Mouse (Mus musculus): ENCODE measurements around the gene Tnfrsf22. TPM values are rescaled to one million over a fixed set of nuclear protein-coding genes. Genes with fewer than 3 reads are reported as not detected.

Tnfrsf22 gene
- total RNA-seq, 2 experiments from 2014 or later = 2.2 to 2.3 TPM

DNA sequence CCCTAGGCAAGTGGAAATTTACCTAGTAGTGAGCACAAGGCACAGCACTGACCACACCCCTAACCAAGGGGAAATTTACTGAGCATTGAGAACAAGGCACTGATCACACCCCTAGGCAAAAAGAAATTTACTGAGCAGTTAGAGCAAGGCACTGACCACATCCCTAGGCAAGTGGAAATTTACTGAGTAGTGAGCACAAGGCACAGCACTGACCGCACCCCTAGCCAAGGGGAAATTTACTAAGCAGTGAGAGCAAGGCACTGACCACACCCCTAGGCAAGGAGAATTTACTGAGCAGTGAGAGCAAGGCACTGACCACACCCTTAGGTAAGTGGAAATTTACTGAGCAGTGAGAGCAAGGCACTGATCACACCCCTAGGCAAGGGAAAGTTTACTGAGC lies 12.8 kb downstream of the Tnfrsf22 start:
- no peak for DNase-seq (ENCODE audit: extremely low spot score in 1 of 2, low spot score in 1 of 2)

DNA sequence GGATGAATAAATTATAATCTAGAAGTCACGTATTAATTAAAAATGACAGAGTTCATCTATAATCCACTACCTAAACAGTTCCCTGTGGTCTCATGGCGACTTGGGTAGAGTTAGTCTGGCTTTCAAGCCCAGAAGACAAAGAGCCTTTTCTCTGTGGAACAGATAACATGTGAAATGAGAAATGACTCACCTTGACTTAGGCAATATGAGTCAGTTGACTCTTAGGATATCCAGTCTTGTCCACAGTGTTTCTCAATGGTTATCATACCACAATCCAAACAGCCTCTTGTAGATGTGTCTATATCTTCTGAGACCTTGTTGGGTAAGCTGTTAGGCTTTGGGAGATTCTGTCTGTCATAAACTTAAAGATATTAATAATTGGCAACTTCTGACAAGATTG lies 18.0 kb downstream of the Tnfrsf22 start:
- DNase-seq (ENCODE audit: extremely low spot score in 1 of 2, low spot score in 1 of 2) = no peak

DNA sequence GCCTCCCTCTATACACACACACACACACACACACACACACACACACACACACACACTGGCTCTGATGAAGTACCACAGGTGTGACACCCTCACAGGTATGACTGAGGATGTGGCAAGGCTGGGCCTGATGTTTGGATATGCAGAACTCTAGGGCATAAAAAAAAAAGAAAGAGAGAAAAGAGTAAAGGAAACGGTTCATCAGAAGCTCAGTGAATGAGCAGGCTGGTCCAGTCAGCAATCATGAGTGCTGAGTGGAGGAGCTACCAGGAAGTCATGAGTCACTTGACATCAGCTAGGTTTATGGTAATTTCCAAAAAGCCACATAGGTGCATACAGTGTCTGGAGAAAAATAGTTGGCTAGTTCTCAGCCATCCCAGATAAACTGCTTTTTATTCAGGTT lies 20.0 kb downstream of the Tnfrsf22 start:
- DNase-seq (ENCODE audit: extremely low spot score in 1 of 2, low spot score in 1 of 2) = no peak

DNA sequence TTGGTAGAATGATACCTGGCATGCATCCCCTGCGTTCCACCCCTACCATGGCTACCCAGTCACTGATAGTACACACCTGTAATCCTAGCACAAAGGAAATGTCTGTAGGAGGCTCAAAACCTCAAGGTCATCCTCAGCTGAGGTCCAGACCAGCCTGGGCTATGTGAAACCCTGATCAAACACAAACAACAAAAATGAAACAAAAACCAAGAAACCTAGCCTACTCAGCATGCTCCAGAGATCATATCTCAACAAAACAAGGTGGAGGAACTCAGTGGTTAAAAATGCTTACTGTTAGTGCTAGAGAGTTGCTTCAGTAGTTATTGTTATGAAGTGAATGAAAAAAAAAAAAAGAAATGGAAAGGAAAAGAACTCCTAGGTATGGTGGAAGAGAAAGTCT lies 20.9 kb downstream of the Tnfrsf22 start, which contains the start of gene Tnfrsf26:
Gene Tnfrsf26 (minus strand): TSS at position 183 of the 400 bp plus-strand sequence.
- DNase-seq (ENCODE audit: extremely low spot score in 1 of 2, low spot score in 1 of 2) = no peak

DNA sequence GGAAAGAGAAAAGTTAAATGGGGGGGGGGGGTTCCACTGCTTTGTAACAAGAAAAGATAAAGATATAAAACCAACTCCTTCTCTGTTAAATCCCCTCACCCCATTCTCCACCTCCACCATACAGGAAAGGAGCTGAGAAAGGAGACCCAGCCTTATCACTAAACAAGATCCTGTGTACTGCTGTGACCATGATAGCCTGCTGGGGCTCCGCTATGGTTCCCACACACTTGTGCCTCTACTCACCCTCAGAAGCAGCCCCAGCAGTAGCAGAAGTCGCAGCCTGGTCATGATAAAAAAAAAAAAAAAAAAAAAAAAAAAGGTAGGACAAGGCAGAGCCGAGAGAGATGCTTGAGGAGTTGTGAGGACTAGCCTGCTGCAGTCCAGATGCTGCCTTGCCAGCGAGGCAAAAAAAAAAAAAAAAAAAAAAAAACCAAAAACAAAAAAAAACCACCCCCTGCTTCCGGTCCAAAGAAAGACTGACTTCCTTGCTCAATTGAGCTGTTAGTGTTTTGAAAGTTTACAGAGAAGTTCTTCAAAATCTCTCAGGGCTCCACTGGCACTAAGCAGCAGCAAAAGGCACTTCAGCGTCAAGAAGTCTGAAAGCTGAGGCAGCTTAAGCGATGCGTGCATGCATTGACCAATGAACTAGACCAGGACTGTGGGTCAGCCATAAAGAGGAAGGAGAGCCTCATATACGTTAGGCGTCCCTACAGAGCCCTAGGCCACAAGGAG lies 21.7 kb downstream of the Tnfrsf22 start:
- no peak for DNase-seq (ENCODE audit: extremely low spot score in 1 of 2, low spot score in 1 of 2)

DNA sequence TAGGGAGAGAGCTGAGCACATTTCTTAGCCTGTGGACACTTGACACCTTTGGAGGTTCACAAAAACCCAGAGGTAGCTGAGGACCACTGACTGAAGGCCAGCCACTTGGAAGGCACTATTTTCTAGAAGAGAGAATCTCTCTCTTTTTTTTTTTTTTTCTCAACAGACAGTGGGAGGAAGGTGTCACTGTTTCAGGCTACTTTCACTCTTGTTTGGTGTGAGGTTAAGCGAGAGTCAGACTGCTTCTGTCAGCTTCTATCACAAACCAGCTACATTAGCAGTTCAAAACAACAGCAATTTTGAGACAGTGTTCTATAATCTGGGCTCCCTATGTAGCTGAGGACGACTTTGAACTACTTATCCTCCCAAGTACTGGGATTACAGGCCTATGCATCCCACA lies 23.3 kb downstream of the Tnfrsf22 start:
- no peak for DNase-seq (ENCODE audit: extremely low spot score in 1 of 2, low spot score in 1 of 2)

DNA sequence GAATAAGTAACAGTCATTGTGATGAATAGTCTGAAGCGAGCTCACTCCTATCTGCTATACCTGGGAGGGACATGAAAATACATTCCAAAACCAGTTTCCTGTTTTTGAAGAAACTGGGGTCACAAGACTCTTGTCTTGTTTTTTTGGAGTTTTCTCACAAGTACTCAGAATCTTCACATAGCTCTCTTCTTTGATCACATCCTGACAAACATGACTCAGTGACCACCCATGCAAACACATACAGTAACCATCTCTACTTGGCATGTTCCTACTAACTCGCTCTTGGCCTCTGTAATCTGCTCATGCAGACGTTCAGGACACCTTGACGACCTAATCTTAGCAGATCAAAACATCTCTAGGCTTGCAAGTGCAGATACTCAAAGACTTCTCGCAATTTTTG lies 24.3 kb downstream of the Tnfrsf22 start:
- no peak for DNase-seq (ENCODE audit: extremely low spot score in 1 of 2, low spot score in 1 of 2)

DNA sequence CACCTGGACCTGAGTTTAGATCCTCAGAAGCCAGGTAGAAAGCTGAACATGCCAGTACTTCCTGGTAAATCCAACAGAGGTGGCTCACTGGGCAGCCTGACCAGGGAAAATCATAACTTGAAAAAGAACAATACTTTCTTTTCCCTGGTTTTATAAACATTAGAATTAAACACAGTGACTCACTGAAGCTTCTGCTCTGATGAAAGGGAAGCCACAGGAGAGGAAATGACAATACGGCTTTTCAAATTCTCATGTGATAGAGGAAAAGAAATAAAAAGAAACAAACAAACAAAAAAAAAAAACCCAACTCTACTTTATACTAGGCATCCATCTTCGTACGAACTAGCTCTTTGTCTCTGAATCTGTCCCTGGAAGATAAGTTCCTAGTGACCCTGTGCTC lies 24.9 kb downstream of the Tnfrsf22 start:
- DNase-seq (ENCODE audit: extremely low spot score in 1 of 2, low spot score in 1 of 2) = no peak

DNA sequence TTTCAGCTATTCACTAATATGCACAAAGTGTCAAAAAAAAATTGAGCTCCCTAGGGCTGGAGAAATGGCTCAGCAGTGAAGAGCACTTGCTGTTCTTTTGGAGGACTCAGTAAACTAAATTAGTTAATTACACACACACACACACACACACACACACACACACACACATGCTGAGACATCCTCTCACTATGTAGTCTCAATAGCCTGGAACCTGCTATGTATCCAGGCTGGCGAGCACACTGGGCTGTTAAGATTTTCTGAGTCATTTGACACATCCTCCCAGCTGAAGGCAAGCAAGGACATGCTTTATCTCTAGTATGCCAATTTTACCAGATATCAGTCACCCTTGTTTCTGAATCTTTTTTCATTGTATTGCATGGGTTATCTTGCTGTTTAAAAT lies 28.5 kb downstream of the Tnfrsf22 start:
- no peak for DNase-seq (ENCODE audit: extremely low spot score in 1 of 2, low spot score in 1 of 2)

DNA sequence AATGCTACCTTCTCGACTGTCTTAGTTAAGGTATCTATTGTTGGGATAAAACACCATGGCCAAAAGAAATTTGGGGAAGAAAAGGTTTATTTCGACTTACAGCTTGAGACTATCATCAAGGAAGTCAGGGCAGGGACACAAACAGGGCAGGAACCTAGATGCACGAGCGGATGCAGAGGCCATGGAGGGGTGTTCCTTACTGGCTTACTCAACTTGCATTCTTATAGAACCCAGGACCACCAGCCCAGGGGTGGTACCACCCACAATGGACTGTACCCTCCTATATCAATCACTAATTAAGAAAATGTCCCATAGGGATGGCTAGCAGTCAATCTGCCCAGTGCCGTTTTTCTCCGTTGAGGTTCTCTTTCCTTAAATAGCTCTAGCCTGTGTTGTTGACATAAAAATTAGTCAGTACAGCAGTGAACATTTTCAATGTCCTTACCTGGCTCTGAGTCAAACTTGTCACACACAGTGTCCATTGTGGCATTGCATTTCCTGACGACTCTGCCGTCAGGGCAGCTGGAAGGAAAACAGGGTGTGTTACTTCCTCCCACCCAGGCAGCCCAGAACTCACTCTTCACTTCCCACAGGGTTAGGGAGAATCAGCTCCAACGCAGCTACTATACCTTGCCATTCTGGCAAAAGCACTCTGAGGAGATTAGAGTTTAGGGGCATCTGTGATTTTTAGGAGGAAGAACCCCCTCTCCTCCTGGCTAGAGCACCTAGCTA lies 34.9 kb downstream of the Tnfrsf22 start:
- DNase-seq (ENCODE audit: extremely low spot score in 1 of 2, low spot score in 1 of 2) = no peak

DNA sequence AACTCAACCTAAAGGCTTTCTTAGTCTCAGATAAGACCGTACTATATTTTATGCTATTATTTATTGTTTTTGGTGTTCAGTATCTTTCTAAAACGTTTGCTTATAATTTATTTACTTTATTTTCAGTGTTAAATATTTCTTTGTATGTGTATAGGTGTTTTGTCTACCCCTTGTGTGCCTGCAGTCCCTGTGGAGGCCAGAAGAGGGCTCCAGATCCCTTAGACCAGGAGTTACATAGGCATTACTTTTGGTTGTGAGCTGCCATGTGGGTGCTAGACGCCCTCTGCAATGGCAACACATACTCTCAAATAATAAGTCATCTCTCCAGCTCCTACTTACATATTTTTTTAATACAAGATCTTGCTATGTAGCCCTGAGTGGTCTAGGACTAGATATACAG lies 37.2 kb downstream of the Tnfrsf22 start:
- DNase-seq (ENCODE audit: extremely low spot score in 1 of 2, low spot score in 1 of 2) = no peak

DNA sequence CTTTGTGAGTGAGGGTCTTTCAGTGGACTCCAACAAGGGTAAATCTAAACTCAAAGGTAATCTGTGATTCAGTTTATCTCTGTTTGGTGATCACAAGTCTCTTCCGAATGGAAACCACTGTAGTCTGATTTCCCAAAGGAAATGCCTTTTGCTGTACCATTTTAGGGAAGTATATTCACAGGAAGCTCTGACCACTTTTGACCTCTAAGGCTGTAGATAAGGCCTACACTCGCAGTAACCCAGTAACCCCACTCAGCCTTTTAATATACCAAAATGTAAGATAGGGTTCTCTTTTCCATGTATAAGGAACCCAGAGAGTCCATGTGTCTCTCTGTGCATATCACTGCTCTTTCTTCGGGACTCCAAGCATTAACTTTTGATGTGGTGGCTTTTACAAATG lies 44.1 kb downstream of the Tnfrsf22 start:
- no peak for DNase-seq (ENCODE audit: extremely low spot score in 1 of 2, low spot score in 1 of 2)

DNA sequence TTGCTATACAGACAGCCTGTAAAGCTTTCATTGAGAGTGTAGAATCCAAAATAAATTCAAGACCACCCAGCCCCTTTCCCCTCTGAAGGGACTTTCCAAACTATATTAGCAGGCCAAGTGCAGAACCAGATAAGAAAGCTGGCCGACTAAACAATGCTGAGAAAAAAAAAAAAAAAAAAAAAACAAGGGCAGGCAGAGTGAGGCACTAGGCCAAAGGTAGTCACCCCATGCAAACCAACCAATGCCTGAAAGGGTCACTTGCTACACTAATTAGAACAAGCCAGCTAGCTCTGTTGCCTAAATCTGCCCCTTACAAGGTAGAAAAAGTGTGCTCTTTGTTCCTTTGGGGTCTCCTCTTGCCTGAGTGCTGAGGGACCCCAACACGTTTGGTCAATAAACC lies 44.6 kb downstream of the Tnfrsf22 start:
- DNase-seq (ENCODE audit: extremely low spot score in 1 of 2, low spot score in 1 of 2) = no peak

DNA sequence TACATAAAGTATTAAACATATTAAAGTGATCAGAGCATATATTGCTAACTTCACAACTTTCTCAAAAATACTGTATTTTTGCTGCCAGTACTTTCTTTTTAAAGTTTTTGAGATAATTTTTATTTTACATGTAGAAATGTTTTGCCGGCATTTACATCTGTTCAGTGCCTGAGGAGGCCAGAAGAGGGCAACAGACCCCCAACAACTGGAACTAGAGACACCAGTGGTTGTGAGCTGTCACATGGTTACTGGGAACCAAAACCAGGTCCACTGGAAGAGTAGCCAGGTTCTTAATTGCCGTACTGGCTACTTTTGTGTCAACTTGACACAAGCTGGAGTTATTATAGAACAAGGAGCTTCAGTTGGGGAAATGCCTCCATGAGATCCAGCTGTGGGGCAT lies 47.8 kb downstream of the Tnfrsf22 start:
- DNase-seq (ENCODE audit: extremely low spot score in 1 of 2, low spot score in 1 of 2) = no peak

DNA sequence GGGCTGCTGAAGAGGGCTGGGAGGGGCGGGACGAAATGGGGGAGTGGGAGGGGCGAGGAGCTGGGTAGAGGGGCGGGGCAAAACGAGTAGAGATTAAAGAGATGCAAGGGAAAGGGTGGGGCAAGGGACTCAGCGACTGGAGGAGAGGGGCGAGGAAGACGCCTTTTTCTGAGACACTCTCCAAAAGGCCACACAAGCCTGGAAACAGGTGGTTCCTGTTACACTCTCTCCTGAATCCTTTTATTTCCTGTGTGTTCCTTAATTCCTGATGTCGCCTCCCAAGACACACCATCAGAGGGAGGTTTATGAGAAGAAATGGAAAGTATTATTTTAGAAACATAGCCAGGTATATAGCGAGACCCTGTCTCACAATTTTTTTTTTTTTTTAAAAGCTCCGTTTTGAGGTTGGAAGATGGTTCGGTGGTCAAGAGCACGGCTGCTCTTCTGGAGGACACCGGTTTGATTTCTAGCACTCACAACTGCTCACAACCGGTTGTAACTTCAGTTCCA lies 49.2 kb downstream of the Tnfrsf22 start:
- no peak for DNase-seq (ENCODE audit: extremely low spot score in 1 of 2, low spot score in 1 of 2)

DNA sequence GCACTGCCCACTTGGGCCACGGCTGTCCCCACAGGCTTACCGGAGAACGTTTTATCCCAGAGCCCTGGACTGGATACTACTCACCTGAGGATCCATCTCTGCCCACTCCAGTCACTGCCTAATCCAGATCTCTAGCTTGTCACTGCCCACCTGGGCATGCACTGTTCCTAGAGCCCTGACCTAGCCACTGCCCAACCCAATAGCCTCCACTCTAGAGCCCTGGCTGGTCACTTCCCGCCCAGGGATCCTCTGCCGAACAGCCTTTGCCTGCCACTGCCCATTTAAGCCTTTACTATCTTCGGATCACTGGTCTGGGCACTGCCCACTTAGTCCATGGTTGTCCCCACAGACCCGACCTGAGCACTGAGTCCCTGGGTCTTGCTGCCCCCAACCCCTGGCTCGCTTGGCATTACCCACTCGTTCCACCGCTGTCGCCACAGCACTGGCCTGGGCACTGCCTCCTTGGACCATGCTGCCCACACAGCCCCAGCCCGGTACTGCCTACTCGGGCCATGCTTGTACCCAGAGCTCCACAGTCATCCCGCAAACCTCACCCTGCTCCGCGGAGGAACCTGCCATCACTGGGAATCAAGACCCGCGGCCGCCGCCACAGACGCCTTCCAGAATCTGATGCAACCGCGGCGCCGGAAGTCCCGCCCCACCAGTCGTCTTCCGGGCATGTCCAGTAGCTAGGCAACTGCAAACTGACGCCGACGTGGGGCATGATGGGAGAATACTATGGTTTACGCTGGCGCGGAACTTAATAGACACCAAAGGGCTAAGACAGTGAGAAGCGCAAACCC lies 49.8 kb downstream of the Tnfrsf22 start, which contains the start of gene Cars:
Gene Cars (minus strand): TSS at position 663 of the 803 bp plus-strand sequence.
- peak; percentile 83 to 92 for DNase-seq (ENCODE audit: extremely low spot score in 1 of 2, low spot score in 1 of 2)

DNA sequence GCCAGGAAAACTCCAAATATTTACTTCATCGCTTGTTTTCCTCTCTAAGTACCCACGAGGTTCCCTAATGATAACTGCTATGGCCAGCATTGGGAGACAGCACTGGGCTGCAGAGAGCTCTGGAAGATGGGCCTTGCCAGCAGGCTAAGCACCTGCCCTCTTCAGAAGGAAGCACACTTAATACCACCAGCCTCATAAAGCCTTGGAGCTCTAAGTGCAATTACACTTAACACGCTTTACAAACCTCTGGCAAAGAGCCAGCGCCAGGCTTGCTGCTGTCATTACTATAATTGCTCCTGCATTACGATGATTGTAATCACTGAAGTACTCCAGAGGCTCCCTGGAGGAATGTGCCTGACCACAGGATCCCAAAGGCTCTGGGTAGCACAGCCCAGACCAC lies 54.6 kb downstream of the Tnfrsf22 start:
- no peak for DNase-seq (ENCODE audit: extremely low spot score in 1 of 2, low spot score in 1 of 2)

DNA sequence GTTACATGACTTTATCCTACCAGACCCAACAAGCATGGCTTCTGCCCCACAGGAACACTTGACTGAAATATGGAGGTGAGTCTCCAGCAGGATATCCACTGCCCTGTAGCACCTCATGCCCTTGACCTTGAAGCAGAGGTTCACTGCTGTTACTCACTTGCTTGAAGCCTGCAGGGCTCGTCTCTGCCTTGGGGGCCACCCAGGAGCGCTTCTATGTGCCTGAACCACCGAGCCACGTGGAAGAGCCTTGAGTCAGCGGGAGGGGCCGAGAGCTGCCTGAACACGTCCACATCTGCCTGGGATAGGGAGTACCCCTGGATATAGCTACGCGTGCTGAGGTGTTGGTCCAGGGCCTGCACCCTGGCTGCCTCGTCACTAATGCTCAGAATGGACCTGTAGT lies 57.2 kb downstream of the Tnfrsf22 start:
- no peak for DNase-seq (ENCODE audit: extremely low spot score in 1 of 2, low spot score in 1 of 2)

DNA sequence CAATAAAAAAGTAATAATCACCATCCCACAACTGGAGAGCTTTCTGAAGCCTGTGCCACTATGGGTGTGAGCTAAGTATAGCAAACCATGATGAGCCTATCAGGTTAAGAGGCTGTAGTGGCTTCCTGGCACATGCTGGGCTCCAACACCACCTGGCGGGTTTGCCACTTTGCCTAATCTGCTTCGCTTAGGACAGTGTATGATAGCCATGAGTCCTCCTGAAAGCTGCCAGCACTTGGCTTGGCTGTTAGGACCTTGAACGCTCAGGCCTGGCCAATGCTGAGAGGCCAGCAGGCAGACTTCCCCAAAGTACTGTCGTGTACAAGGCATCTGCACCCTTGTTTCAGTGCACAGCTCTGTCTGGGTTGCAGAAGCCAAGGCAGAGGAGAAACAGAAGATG lies 61.5 kb downstream of the Tnfrsf22 start:
- DNase-seq (ENCODE audit: extremely low spot score in 1 of 2, low spot score in 1 of 2) = no peak

DNA sequence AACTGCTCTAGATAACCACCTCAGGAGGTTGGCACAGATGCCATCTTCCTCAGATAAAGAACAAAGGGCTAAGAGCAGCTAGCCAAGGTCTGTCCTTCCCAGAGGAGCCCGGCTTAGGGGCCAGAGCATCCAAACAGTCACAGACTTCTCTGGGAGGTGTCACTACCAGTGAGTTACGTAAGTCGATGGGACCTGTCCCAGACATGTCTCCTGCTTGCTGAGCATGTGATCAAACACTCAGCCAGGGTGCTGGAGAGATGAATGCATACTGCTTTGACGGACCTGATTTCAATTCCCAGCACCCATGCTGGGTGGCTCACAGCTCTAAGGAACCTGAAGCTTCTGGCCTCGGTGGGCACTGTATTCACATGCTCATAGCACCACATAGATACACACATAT lies 61.9 kb downstream of the Tnfrsf22 start:
- DNase-seq (ENCODE audit: extremely low spot score in 1 of 2, low spot score in 1 of 2) = no peak

Measured in layer of hippocampus, postnatal 25 days (tissue).